ENCODE assay signal across 18 mouse cellular contexts in genomic region chr6:101609015-101609414, GRCm38 (mm10).
"Had no signal": no experiment of that assay in that cellular context is flagged by ENCODE, and none has a peak within 500 bp of the region (broad histone marks: within the 10 kb centered on the region; RNA-seq: fewer than 3 reads in every experiment).

No protein-coding gene starts in this region.

- H3K4me3 ChIP-seq: midbrain, embryonic 10.5 days; midbrain, embryonic 12.5 days; myocyte; neural tube, embryonic 13.5 days; neural tube, embryonic 15.5 days had no signal

- DNase-seq: lung, adult 18-20 months; lung, embryonic 14.5 days; lung, postnatal 10 days; lung, postnatal 4 days; midbrain, embryonic 14.5 days; retina, postnatal 1 day; right cerebral cortex, adult 18-20 months; right cerebral cortex, postnatal 25 days; right cerebral cortex, postnatal 4 days; spleen, adult 18-20 months; thymus, adult 2 months; thymus, postnatal 25 days; thymus, postnatal 4 days had no signal

- H3K27ac ChIP-seq: midbrain, embryonic 10.5 days; midbrain, embryonic 12.5 days; neural tube, embryonic 13.5 days; neural tube, embryonic 15.5 days had no signal
